Mouse (Mus musculus) liver, embryonic 14 days (tissue): Measurements from ENCODE around the gene Stx4a. TPM values are rescaled to one million over a fixed set of nuclear protein-coding genes. Genes with fewer than 3 reads are reported as not detected.

Experiments
- polyA plus RNA-seq: library from polyadenylated mRNA; depleted of rRNA; stranded (reverse); fragments of >200 nt; gene quantifications from 2 replicates; pipeline ENCODE4 v1.2.3, GENCODE M21; 2012; rRNA removed

Stx4a gene
- 36.4 and 37.2 TPM in 2 replicates for polyA plus RNA-seq

DNA sequence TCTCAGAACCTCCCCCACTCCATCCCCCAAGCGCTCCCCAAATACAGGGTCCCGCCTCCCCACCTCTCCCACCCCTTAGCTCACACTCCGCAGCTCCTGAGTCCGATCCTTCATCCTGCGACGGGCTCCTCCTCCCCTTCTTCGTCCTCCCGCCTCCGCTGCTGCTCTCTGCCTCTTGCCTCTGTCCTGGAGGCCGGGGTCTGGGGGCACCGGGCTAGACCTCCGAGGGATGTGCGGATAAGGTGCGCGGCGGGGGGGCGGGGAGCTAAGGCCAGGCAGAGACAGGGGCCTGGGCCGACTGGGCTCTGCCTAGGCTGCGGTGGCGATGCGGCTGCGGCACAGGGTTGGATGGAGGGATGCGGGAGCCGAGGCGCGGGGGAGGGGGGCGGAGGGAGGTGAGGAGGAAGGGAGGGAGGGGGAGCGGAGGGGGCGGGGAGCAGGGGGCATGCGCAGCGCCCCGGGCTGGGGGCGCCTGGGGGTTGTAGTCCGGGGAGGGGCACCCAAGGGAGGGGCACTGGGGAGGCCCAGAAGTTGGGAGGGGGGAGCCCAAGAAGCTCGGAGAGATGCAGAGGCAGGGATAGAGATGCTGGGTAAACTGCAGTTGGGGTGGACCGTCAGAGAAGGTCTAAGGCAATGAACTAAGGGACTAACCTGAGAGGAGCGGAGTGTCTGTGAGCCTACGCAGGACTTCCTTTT lies at the start of gene Stx4a, which contains the start of gene Stx1b:
Stx4a (plus strand) TSS at position 119 of the 696 bp plus-strand sequence.
Stx1b (minus strand) TSS at position 374 of the 696 bp plus-strand sequence.

DNA sequence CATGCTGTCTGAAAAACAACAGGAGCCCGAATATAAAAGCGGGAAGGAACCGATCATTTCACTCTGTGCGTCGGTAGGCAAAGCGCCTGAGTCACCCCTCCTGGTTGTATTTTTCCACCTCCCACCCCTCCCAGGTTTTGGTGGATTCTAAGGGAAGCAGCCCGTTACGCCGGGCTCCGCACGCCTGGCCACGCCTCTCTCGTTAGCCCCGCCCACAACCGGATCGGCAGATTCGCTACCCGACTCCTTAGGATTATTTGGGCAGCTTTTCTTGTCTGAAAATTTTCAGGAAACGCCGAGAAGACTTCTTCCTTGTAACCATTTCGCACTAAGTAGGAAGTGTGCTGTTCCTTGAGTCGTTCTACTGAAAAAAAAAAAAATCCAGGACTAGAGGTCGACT lies 47.7 kb upstream of the Stx4a start, which contains the start of gene Setd1a:
Setd1a (plus strand) TSS at position 245 of the 400 bp plus-strand sequence.

DNA sequence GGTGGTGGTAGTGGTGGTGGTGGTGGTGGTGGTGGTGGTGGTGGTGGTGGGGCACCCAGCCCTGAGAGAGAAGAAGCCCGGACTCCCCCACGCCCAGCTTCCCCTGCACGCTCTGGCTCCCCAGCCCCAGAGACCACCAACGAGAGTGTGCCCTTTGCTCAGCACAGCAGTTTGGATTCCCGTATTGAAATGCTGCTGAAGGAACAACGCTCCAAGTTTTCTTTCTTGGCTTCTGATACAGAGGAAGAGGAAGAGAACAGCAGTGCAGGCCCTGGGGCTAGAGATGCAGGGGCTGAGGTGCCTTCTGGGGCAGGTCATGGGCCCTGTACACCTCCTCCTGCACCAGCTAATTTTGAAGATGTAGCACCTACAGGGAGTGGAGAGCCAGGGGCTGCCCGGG lies 38.8 kb upstream of the Stx4a start, which contains the start of gene Gm49388:
Gm49388 (plus strand) TSS at position 301 of the 400 bp plus-strand sequence.

DNA sequence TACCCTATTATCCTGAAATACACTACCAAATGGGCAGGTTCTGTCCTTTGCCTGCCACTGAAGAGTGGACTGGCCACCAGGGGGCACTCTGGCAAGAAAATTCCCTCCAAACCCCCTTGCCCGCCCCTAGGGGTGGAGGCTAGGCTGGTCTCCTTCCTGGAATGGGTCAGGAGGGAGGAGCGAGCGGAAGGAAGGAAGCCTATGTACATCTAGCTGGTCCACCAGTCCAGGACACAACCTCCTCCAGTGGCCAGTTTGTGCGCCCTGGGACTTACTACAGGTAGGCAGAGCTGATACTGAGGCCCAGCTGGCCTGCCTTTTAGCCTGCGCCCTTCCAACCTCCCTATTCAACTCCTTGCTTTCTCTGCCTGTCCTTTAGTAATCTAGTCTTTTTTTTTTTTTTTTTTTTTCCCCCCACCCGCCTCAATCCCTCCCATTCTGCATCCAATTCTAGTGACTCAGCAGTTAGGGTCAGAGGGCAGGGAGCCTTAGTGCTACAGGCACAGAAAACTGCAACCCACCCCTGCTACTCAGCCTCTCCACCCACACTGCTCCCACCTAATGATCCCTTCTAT lies 23.6 kb upstream of the Stx4a start, which contains the start of gene Hsd3b7:
Hsd3b7 (plus strand) TSS at position 170 of the 575 bp plus-strand sequence.

DNA sequence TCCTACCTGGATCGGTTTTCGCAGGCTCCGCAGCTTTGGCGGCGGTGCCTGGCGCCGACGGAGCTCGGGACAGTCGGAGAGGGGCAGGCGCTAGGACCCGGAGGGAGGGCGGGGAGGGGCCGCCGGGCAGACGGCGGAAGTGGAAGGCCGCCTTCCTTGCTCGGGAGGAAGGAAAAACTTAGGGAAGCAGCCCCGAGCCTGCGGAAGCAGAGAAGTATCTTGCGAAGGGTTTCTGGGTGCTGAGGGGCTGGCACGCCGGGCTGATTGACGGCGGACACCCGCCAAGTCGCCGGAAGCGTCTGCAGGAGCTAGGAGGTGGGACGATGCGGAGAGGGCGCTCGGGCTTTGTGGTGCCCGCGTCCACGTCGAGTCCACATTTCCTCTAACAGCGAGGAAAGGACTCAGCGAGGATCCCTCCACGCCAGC lies 52.0 kb downstream of the Stx4a start, which contains the start of gene Zfp646:
Zfp646 (plus strand) TSS at position 181 of the 426 bp plus-strand sequence.

DNA sequence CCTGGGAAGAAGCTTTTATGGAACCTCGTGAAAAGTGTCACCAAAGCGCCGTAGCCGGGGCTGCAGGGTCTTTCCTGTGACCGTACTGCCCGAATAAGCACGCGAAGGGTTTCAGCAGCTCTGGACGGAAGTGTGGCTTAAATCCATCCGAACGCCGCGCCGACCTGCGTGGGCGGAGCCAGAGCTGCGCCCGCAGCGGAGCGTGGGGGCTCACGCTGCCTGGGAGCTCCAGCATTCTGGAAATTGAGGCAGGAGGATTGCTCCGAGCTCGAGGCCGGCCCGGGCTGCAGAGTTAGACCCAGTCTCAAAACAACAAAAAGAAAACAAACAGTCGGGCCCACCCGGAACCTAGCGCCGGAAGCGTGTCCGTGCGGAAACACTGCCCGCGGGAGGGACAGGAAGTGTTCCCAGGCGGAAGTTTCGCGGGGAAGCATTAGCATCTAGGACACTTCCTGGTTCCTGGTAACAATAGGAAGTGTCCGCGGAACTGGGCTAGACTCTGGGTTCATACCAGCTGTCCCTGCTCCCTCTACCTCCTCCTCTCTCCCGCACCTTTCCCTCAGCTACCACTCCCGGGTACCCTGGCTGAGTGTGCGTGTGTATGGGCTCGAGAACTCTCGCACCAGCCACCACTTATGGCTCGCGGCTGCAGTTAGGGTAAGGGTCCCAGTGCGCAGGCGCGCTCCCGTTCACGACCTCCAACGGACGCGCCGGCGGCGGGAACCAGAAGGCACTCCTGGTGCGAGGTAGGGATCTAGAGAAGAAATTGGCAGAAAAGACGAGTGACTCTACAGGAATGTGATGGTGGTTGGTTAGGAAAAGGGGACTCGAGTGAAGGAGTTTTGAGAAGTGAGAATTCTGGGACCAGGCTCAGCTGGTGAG lies 52.6 kb downstream of the Stx4a start, which contains the start of gene Zfp668:
Zfp668 (minus strand) TSS at position 362 of the 882 bp plus-strand sequence.

DNA sequence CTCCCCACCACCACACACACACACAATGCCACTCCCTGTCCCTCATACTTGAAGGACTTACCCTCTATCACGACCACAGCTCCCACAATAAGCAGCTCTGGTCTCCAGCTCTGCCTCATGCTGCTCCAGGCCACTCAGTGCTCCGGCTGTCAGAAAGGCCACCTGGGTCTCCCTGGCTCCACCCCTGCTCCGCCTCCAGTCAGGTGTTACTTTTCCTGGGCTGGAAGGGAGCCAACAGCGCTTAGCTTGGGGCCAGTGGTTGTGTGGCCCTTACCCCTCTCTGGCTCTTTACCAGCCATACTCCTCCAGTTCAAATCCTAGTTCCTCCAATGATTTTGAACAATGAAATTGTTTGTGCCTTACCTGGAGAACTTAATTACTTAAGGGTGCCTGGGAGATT lies 66.7 kb downstream of the Stx4a start, which contains the start of gene Prss53:
Prss53 (minus strand) TSS at position 173 of the 400 bp plus-strand sequence.

DNA sequence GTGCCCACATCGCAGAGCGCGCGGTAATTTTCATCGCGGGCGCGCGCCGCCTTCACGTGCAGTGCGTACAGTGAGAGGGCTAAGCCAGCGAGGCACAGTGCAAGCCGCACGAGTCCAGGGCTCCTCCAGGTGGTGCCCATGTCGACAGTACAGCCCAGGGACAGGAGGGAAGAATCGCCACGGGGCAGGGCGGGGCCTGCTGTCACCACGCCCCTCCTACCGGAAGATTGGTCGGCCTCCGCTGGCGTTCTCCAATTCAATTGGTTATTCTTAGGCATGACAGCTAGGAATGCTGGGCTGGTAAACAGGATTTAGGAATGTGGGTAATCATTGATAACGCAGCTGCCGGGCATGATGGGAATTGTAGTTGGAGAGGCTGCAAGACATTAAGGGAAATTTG lies 71.3 kb downstream of the Stx4a start, which contains the start of the genes Gm21974 and Vkorc1:
Gm21974 (minus strand) TSS at position 13 of the 400 bp plus-strand sequence.
Vkorc1 (minus strand) TSS at position 176 of the 400 bp plus-strand sequence.

Other genes with a start within 250 kb of the Stx4a start
- gene Ccdc189, start 235.7 kb upstream of the Stx4a start, polyA plus RNA-seq = 4.3 and 5.0 TPM in 2 replicates
- gene Rnf40, start 235.5 kb upstream of the Stx4a start, polyA plus RNA-seq = 14.6 and 16.3 TPM in 2 replicates
- 1.7 and 1.9 TPM in 2 replicates for gene Zfp629, start 208.5 kb upstream of the Stx4a start, polyA plus RNA-seq
- 12.5 and 12.9 TPM in 2 replicates for gene Bcl7c, start 115.4 kb upstream of the Stx4a start, polyA plus RNA-seq
- 2.0 and 2.3 TPM in 2 replicates for gene Ctf1, start 111.6 kb upstream of the Stx4a start, polyA plus RNA-seq
- not detected in 2 replicates for gene Ctf2, start 92.1 kb upstream of the Stx4a start, polyA plus RNA-seq
- gene Fbxl19, start 79.8 kb upstream of the Stx4a start, polyA plus RNA-seq = 10.2 and 11.0 TPM in 2 replicates
- gene Orai3, start 54.5 kb upstream of the Stx4a start, polyA plus RNA-seq = 4.6 and 6.9 TPM in 2 replicates
- 4.3 and 6.2 TPM in 2 replicates for gene Setd1a, start 47.6 kb upstream of the Stx4a start, polyA plus RNA-seq
- 0.90 and 1.2 TPM in 2 replicates for gene Gm49388, start 38.7 kb upstream of the Stx4a start, polyA plus RNA-seq
- 39.0 and 44.6 TPM in 2 replicates for gene Hsd3b7, start 23.7 kb upstream of the Stx4a start, polyA plus RNA-seq
- gene Stx1b, start 255 bp downstream of the Stx4a start, polyA plus RNA-seq = 1.1 TPM in 2 replicates
- gene Zfp646, start 51.9 kb downstream of the Stx4a start, polyA plus RNA-seq = 6.1 and 7.2 TPM in 2 replicates
- 2.2 and 2.9 TPM in 2 replicates for gene Zfp668, start 52.5 kb downstream of the Stx4a start, polyA plus RNA-seq
- 0.37 and 0.40 TPM in 2 replicates for gene Prss53, start 66.7 kb downstream of the Stx4a start, polyA plus RNA-seq
- gene Gm21974, start 71.2 kb downstream of the Stx4a start, polyA plus RNA-seq = not detected in 2 replicates
- 65.8 and 72.2 TPM in 2 replicates for gene Vkorc1, start 71.3 kb downstream of the Stx4a start, polyA plus RNA-seq
- 24.1 and 27.2 TPM in 2 replicates for gene Bckdk, start 79.8 kb downstream of the Stx4a start, polyA plus RNA-seq
- 12.5 and 14.2 TPM in 2 replicates for gene Kat8, start 88.2 kb downstream of the Stx4a start, polyA plus RNA-seq
- 7.2 and 8.8 TPM in 2 replicates for gene Prss8, start 105.8 kb downstream of the Stx4a start, polyA plus RNA-seq
- gene Prss36, start 122.4 kb downstream of the Stx4a start, polyA plus RNA-seq = 1.6 and 2.2 TPM in 2 replicates
- gene Fus, start 143.2 kb downstream of the Stx4a start, polyA plus RNA-seq = 279 and 290 TPM in 2 replicates
- gene Pycard, start 169.6 kb downstream of the Stx4a start, polyA plus RNA-seq = 16.5 and 20.1 TPM in 2 replicates
- gene Trim72, start 179.7 kb downstream of the Stx4a start, polyA plus RNA-seq = 0.05 and 0.67 TPM in 2 replicates
- gene Itgam, start 238.3 kb downstream of the Stx4a start, polyA plus RNA-seq = 2.0 and 2.8 TPM in 2 replicates
- 0.01 TPM in 1 of 2 replicates, not detected in the other for gene Gm49368, start 238.4 kb downstream of the Stx4a start, polyA plus RNA-seq